Mouse (Mus musculus) spleen, postnatal 36 days (tissue): ENCODE results near the gene Aspscr1.

ENCODE experiments used
- DNase-seq, 2 experiments: peaks; one replicate each; pipeline ENCODE4 v3.0.0; 2022; ENCODE audit warnings: low spot score in 2 of 2, mixed read lengths in 1 of 2

The Aspscr1 gene

GRCm38 (mm10) chr11:120683536-120683935 is 10.8 kb downstream of the Aspscr1 start:
- no peak for DNase-seq

- no peak for DNase-seq
These were observed 11.3 kb downstream of the Aspscr1 start for GRCm38 (mm10) chr11:120684086-120684485.

GRCm38 (mm10) chr11:120684660-120685059 is 11.9 kb downstream of the Aspscr1 start:
- no peak for DNase-seq

- DNase-seq = no peak
These were observed 14.0 kb downstream of the Aspscr1 start for GRCm38 (mm10) chr11:120686650-120687272.

GRCm38 (mm10) chr11:120689365-120689764 is 16.6 kb downstream of the Aspscr1 start:
- DNase-seq = no peak

GRCm38 (mm10) chr11:120692471-120693011 is 19.8 kb downstream of the Aspscr1 start:
- DNase-seq = no peak

- no peak for DNase-seq
These were observed 20.7 kb downstream of the Aspscr1 start for GRCm38 (mm10) chr11:120693461-120693860.

GRCm38 (mm10) chr11:120695184-120695583 is 22.4 kb downstream of the Aspscr1 start:
- DNase-seq = no peak

- no peak for DNase-seq
These were observed 22.9 kb downstream of the Aspscr1 start for GRCm38 (mm10) chr11:120695641-120696040.

GRCm38 (mm10) chr11:120696568-120696967 is 23.8 kb downstream of the Aspscr1 start:
- DNase-seq = no peak

GRCm38 (mm10) chr11:120697741-120698140 is 25.0 kb downstream of the Aspscr1 start:
- DNase-seq = no peak

GRCm38 (mm10) chr11:120703696-120704454 is 31.1 kb downstream of the Aspscr1 start:
- no peak for DNase-seq

- no peak for DNase-seq
These were observed 31.9 kb downstream of the Aspscr1 start for GRCm38 (mm10) chr11:120704486-120705325.

- no peak for DNase-seq
These were observed 33.3 kb downstream of the Aspscr1 start for GRCm38 (mm10) chr11:120706120-120706519.

GRCm38 (mm10) chr11:120707225-120707624 is 34.5 kb downstream of the Aspscr1 start:
- DNase-seq = no peak

- DNase-seq = no peak
These were observed 35.2 kb downstream of the Aspscr1 start for GRCm38 (mm10) chr11:120707969-120708368.

GRCm38 (mm10) chr11:120709551-120709950 is 36.8 kb downstream of the Aspscr1 start:
- DNase-seq = no peak

- DNase-seq = no peak
These were observed 37.9 kb downstream of the Aspscr1 start for GRCm38 (mm10) chr11:120710672-120711071.

GRCm38 (mm10) chr11:120711980-120712604 is 39.3 kb downstream of the Aspscr1 start:
- DNase-seq = no peak

- DNase-seq = peak; percentile 38 to 46
These were observed 40.2 kb downstream of the Aspscr1 start for GRCm38 (mm10) chr11:120712771-120713568.
